Mouse (Mus musculus): Measurements from ENCODE around the gene Ctdsp2. TPM values are rescaled to one million over a fixed set of nuclear protein-coding genes. Genes with fewer than 3 reads are reported as not detected.

Gene Ctdsp2
- polyA plus RNA-seq, 1 experiment from 2014 or later = 39.6 TPM

DNA sequence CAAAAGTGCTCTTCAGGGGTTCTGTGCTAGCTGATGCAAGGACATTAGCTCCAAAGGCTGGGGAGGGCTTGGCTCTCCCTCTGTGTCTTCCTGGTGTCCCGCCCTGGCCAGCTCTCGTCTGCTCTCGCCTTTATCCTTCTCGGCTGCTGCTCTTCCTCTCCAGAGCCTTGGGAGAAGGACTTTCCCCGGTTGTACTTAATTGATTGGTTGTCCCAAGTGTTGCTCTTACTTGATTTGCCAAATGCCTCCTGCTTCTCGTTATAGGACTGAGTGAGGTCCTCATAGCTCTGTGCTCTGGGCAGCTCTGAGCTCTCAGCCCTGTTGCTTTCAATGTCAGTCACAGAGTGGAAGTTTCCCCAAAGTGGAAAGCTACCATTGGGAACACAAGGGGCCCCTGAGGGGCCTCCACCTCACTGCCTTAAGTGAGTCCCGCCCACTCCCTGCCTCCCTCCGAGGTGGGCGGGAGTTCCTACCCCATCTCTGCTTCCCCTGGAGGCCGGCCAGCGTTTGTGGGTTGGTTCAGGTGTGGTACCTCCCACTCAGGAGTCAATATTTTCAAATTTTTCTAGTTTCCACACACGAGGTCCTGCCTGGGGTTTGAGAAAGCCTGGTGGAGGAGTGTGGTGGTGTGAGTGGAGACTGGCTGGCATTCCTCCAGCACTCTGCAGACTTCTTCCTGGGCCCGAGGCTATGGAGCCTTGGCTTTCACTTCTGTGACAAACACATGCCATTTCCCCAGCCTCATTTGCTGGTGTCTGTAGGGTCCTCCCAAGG lies 19.0 kb downstream of the Ctdsp2 start:
- Histone ChIP-seq H3K27me3 (replicated peaks) (no peaks in the 10 kb centered on the region), H3K4me3 (no peak overlapping the region), H3K36me3 (peaks cover 78% of the 10 kb centered on the region), H3K27ac (replicated peaks) (no peak overlapping the region), H3K4me2 (no peak overlapping the region), H3K9me3 (no peaks in the 10 kb centered on the region), H3K4me1 (0 out of 2 replicates have a peak, but pooled peaks cover 7% of the 10 kb centered on the region), H3K9ac (no peak overlapping the region)
- 65% methylated on average over 13 of the region's 13 CpGs for WGBS
- no peak for ATAC-seq (ENCODE audit: extremely low read depth, insufficient number of reproducible peaks, low FRiP score, low TSS enrichment)

DNA sequence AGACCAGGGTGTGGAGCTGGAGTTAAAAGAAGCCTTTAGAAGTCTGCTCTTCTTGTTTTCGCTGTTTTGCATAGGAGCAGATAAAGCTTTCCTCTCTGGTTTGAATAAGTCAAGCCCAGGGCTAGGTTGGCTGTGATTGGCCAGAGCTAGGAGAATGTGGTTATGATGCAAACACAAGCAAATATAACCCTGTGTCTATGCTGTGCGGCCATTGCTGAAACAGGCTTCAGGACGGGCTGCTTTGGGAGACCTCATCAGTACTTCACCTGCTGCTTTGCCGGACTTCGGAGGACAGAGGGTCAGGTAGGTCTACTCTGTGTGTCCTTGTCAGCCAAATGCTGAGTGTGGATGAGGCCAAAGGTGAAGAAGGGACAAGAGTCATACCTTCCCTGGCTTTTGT lies 22.0 kb downstream of the Ctdsp2 start, which contains the start of gene Avil:
TSS of gene Avil (plus strand) at position 181 of the 400 bp plus-strand sequence.
- H3K4me1 ChIP-seq = 0 out of 2 replicates have a peak, but pooled peaks cover 7% of the 10 kb centered on the region
- peaks cover 48% of the 10 kb centered on the region for H3K36me3 ChIP-seq
- H3K9me3 ChIP-seq = no peaks in the 10 kb centered on the region
- no peak within 1 kb of the TSS for H3K9ac ChIP-seq
- H3K27me3 ChIP-seq (replicated peaks) = no peaks in the 10 kb centered on the region
- ATAC-seq (ENCODE audit: extremely low read depth, insufficient number of reproducible peaks, low FRiP score, low TSS enrichment) = no peak
- WGBS = 73% methylated on average over 5 of the region's 5 CpGs
- no peak within 1 kb of the TSS for H3K4me3 ChIP-seq
- H3K27ac ChIP-seq (replicated peaks) = no peak within 1 kb of the TSS
- H3K4me2 ChIP-seq = no peak within 1 kb of the TSS

DNA sequence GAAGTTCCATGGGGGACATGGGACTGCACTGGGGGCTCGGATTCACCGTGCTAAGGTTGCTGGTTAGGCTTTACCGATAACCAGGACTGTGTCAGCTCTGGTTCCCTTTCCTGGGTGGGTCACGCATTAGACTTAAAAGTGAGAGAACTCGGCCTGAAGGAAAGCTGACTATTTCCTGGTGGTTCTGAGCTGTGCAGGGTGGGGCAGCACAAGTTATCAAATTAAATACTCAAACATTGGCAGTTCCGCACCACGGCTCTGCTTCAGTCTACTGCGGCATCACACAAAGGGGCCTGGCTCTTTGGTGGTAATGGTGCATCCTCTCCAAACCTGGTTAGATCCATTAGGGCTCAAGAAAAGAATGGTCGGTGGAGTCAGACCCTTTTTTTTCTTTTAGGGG lies 22.8 kb downstream of the Ctdsp2 start:
- Histone ChIP-seq H3K27ac (replicated peaks) (no peak overlapping the region), H3K36me3 (peaks cover 41% of the 10 kb centered on the region), H3K4me3 (no peak overlapping the region), H3K27me3 (replicated peaks) (no peaks in the 10 kb centered on the region), H3K9me3 (no peaks in the 10 kb centered on the region), H3K4me2 (no peak overlapping the region), H3K9ac (no peak overlapping the region), H3K4me1 (0 out of 2 replicates have a peak, but pooled peaks cover 7% of the 10 kb centered on the region)
- no peak for ATAC-seq (ENCODE audit: extremely low read depth, insufficient number of reproducible peaks, low FRiP score, low TSS enrichment)
- 81% methylated on average over 9 of the region's 9 CpGs for WGBS

DNA sequence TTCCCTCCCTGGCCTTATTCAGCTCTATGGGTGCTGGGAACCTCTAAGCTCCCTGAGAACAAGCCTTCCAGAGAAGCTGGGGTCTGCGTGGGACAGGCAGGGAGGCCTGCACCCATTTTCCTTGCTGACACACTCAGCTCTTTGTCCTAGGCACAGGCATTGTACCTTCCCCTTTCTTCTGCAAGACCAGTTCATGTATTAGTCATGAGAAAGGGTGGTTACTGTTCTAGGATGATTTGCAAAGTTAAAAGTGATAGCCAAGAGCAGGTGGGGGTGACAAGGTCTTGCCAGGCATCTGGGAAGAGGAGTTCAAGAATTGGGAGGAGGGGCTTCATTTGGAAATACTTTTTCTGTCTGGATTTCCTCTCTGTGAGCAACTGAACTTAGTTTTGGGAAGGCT lies 23.5 kb downstream of the Ctdsp2 start:
- no peaks in the 10 kb centered on the region for H3K9me3 ChIP-seq
- WGBS = 76% methylated on average over 1 of the region's 1 CpGs
- H3K9ac ChIP-seq = no peak overlapping the region
- ATAC-seq (ENCODE audit: extremely low read depth, insufficient number of reproducible peaks, low FRiP score, low TSS enrichment) = no peak
- H3K27me3 ChIP-seq (replicated peaks) = no peaks in the 10 kb centered on the region
- no peak overlapping the region for H3K4me3 ChIP-seq
- H3K27ac ChIP-seq (replicated peaks) = no peak overlapping the region
- H3K36me3 ChIP-seq = peaks cover 40% of the 10 kb centered on the region
- H3K4me1 ChIP-seq = 0 out of 2 replicates have a peak, but pooled peaks cover 7% of the 10 kb centered on the region
- H3K4me2 ChIP-seq = no peak overlapping the region

DNA sequence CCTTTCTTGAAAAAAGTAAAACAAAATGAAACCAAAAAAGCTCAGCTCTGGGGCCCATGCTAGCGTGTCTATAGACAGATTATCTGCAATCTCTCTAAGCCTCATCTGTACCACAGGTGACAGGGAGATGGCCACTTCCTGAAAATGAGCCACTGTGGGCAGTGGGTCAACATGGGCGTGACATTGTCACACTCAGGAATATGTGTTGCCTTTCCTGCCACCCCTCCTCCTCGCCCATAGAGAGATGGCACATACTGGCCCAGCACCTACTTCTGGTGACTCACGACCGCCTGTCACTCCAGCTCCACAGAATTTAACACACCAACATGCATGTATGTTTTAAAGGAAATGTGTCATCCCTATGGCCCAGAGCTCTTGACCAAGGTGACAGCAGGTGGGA lies 24.2 kb downstream of the Ctdsp2 start:
- H3K27ac ChIP-seq (replicated peaks) = no peak overlapping the region
- H3K27me3 ChIP-seq (replicated peaks) = no peaks in the 10 kb centered on the region
- no peak for ATAC-seq (ENCODE audit: extremely low read depth, insufficient number of reproducible peaks, low FRiP score, low TSS enrichment)
- H3K9ac ChIP-seq = no peak overlapping the region
- H3K4me2 ChIP-seq = no peak overlapping the region
- 89% methylated on average over 5 of the region's 5 CpGs for WGBS
- 0 out of 2 replicates have a peak, but pooled peaks cover 1% of the 10 kb centered on the region for H3K4me1 ChIP-seq
- H3K9me3 ChIP-seq = no peaks in the 10 kb centered on the region
- H3K36me3 ChIP-seq = peaks cover 32% of the 10 kb centered on the region
- no peak overlapping the region for H3K4me3 ChIP-seq

DNA sequence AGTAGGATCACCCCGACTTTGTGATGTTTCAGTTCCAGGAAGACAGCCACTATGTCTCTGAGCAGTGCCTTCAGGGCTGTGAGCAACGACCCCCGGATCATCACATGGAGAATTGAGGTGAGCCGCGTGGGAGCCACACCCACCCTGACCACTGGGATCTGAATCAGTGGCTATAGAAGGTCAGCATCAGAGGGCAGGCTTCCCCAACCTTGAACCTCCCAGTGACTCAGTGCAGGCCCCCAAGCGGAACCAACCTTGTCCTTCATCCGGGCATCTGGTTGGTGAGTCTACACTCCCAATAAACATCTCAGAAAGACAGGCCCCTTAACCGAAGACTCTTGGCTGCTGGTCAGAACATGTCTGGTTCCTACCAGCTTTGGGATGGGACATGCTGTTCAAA lies 24.8 kb downstream of the Ctdsp2 start:
- H3K27ac ChIP-seq (replicated peaks) = no peak overlapping the region
- H3K9ac ChIP-seq = no peak overlapping the region
- 84% methylated on average over 8 of the region's 8 CpGs for WGBS
- ATAC-seq (ENCODE audit: extremely low read depth, insufficient number of reproducible peaks, low FRiP score, low TSS enrichment) = no peak
- H3K36me3 ChIP-seq = peaks cover 27% of the 10 kb centered on the region
- no peaks in the 10 kb centered on the region for H3K27me3 ChIP-seq (replicated peaks)
- H3K4me3 ChIP-seq = no peak overlapping the region
- H3K4me2 ChIP-seq = no peak overlapping the region
- no peaks in the 10 kb centered on the region for H3K4me1 ChIP-seq
- no peaks in the 10 kb centered on the region for H3K9me3 ChIP-seq

DNA sequence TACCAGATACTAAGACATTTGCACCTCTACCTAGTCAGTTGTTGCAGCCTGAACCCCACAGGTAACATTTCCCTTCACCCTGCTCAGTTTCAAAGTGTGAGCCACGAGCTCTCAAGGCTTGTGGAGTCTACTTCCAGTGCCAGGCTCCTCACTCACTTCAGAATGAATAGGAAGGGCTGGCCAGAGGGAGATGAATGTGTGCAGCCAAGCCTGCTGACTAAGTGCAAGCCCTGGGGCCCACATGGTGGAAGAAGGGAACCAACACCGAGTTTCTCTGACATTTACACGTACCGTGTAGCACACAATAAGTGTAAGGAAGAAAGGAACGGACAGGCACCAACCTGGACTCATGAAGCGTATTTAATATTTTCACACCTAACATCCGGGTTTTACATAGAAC lies 25.3 kb downstream of the Ctdsp2 start:
- no peak overlapping the region for H3K4me3 ChIP-seq
- no peaks in the 10 kb centered on the region for H3K4me1 ChIP-seq
- no peak for ATAC-seq (ENCODE audit: extremely low read depth, insufficient number of reproducible peaks, low FRiP score, low TSS enrichment)

DNA sequence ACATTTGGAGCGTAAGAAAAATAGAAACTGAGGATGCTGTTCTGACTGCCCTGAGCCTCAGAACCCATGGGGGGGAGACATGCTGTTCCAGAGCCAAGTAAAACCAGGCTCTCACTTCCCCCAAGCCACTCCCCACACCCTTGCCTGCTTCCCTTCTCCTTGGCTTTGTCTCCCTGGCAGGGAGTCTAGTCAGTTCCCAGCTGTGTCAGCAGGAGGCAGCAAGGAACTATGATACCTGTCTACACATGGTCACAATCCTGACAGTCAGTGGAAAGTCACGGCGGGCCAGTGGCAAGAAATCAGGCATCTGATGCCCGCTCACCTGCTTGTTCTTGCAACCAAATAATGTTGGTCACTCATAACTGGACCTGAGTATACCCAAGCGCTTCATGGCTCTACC lies 38.0 kb downstream of the Ctdsp2 start:
- Histone ChIP-seq H3K9me3 (no peaks in the 10 kb centered on the region), H3K9ac (no peak overlapping the region), H3K36me3 (peaks cover 24% of the 10 kb centered on the region), H3K4me3 (no peak overlapping the region), H3K27me3 (replicated peaks) (no peaks in the 10 kb centered on the region), H3K4me2 (no peak overlapping the region), H3K4me1 (no peaks in the 10 kb centered on the region), H3K27ac (replicated peaks) (no peak overlapping the region)
- 50% methylated on average over 5 of the region's 5 CpGs for WGBS
- ATAC-seq (ENCODE audit: extremely low read depth, insufficient number of reproducible peaks, low FRiP score, low TSS enrichment) = no peak

More for the DNA sequence above, 25.3 kb downstream of the Ctdsp2 start:
- Histone ChIP-seq H3K4me2 (no peak overlapping the region), H3K9me3 (no peaks in the 10 kb centered on the region), H3K36me3 (peaks cover 22% of the 10 kb centered on the region), H3K27ac (replicated peaks) (no peak overlapping the region), H3K9ac (no peak overlapping the region), H3K27me3 (replicated peaks) (no peaks in the 10 kb centered on the region)
- 81% methylated on average over 7 of the region's 7 CpGs for WGBS

DNA sequence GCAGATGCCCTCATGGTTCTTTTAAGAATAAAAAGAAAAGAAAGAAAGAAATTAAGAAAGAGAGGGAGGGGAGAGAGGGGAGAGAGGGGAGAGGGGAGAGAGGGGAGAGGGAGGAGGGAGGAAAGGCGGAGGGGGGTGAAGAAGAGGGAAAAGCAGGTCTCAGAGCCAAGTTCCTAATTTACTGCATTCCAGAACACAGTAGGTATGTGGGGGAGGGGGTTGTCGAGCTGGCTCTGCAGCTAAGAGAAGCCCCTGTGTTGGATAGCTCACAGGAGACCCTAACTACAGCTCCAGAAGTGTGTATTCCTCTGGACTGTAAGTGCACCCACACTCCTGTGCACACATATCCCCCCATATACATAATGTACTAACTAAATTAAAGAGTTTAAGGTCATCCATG lies 38.6 kb downstream of the Ctdsp2 start:
- Histone ChIP-seq H3K4me2 (no peak overlapping the region), H3K27ac (replicated peaks) (no peak overlapping the region), H3K4me3 (no peak overlapping the region), H3K9ac (0 out of 2 replicates have a peak overlapping the region, but pooled peaks have one; percentile 24), H3K36me3 (peaks cover 26% of the 10 kb centered on the region), H3K27me3 (replicated peaks) (no peaks in the 10 kb centered on the region), H3K4me1 (no peaks in the 10 kb centered on the region), H3K9me3 (no peaks in the 10 kb centered on the region)
- no peak for ATAC-seq (ENCODE audit: extremely low read depth, insufficient number of reproducible peaks, low FRiP score, low TSS enrichment)
- WGBS = 26% methylated on average over 2 of the region's 2 CpGs

DNA sequence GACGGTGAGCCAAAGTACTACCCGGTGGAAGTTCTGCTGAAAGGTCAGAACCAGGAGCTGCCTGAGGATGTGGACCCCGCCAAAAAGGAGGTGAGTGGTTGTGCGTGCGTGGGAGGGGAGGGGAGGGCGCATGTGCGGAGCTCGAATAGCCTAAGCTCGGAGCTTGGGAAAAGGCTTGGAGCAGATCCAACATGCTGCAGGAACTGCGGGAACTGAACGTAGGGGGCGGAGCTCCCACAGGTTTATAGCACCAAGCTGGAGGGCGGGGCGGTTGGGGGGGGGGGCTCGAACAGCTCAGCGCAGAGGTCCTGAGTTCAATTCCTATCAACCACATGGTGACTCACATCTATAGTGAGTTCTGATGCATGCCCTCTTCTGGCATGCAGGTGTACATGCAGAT lies 39.9 kb downstream of the Ctdsp2 start:
- Histone ChIP-seq H3K27ac (replicated peaks) (no peak overlapping the region), H3K4me2 (no peak overlapping the region), H3K9me3 (no peaks in the 10 kb centered on the region), H3K4me1 (no peaks in the 10 kb centered on the region), H3K27me3 (replicated peaks) (no peaks in the 10 kb centered on the region), H3K36me3 (peaks cover 28% of the 10 kb centered on the region), H3K4me3 (no peak overlapping the region), H3K9ac (no peak overlapping the region)
- ATAC-seq (ENCODE audit: extremely low read depth, insufficient number of reproducible peaks, low FRiP score, low TSS enrichment) = no peak
- 79% methylated on average over 16 of the region's 16 CpGs for WGBS

DNA sequence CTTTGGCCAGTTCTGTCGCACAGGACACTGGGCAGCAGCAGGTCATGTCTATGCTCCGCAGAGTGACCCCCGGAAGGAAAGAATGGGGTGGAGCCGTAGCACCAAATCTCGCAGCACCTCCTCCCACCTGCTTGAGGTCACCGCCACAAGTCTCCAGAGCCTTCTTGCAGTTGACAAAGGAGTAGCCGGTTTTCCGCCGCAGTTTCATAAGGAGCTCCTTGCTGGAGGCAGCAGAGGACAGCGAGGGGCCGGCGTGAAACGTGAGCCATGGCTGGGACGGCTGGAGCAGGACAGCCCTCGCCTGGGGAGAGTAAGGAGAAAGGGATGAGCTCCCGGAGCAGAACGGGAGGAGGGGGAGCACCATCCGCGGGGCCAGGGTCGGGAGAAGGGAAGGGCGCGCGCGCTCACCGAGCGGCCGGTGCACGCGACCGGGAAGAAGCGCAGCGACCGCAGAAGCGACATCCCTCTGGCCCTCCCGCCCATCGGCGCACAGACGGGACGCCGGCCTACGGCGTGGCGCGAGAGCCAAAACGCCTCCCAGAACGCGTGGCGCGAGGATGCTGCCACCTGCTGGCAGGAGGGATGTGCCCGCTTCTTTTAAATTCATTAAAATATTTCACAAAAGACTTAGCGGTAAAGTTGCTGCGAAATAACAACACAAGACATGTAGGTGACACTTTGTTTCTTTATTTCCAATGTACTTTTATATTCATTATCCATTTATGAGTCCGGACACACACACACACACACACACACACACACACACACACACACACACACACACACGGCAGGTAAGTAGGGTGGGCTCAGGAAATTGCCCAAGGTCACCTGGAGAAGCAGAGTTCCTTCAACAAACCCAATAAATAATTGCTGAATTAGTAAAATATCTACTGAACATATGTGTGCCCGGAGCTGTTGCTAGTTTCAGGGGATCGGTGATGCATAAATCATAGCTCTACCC lies 52.1 kb downstream of the Ctdsp2 start, which contains the start of gene Tsfm:
TSS of gene Tsfm (minus strand) at position 505 of the 961 bp plus-strand sequence.
- peak; percentile 72; the same call in 1 of the 2 replicates for ATAC-seq (ENCODE audit: extremely low read depth, insufficient number of reproducible peaks, low FRiP score, low TSS enrichment)
- H3K4me1 ChIP-seq = peaks cover 8% of the 10 kb centered on the region
- H3K27me3 ChIP-seq (replicated peaks) = no peaks in the 10 kb centered on the region
- H3K36me3 ChIP-seq = peaks cover 39% of the 10 kb centered on the region
- peak within 1 kb of the TSS; percentile 78 for H3K27ac ChIP-seq (replicated peaks)
- peak within 1 kb of the TSS; percentile 95 for H3K4me3 ChIP-seq
- H3K4me2 ChIP-seq = peak within 1 kb of the TSS; percentile 86
- 5% methylated on average over 56 of the region's 56 CpGs for WGBS
- H3K9ac ChIP-seq = peak within 1 kb of the TSS; percentile 95
- H3K9me3 ChIP-seq = no peaks in the 10 kb centered on the region

All from heart, embryonic 13.5 days (tissue).